Mouse (Mus musculus): ENCODE data around the gene Rhobtb1. TPM values are rescaled to one million over a fixed set of nuclear protein-coding genes. Genes with fewer than 3 reads are reported as not detected.

Rhobtb1 gene
- polyA plus RNA-seq (2017; shearing (Covaris generic)) = not detected

DNA sequence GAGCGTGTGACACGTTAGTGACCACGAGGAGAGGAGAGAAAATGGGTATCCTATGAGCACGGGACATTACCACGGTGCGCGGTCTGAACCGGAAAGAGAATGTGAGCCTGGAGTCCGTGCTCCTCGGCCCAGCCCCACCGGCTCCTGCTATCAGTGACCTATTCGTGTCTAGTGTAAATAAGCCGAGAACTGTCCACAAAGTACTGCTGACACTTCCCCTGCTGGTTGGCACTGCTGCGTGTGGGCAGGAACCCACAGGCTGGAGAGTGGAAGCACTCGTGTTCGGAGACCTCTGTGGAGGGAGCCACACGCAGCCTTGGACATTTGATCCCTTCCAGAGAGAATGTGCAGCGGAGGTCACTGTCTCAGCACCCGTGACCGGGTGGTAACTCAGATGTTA lies at the start of gene Rhobtb1:
Gene Rhobtb1, plus strand, starts transcription at position 390 of the 400 bp plus-strand sequence.

DNA sequence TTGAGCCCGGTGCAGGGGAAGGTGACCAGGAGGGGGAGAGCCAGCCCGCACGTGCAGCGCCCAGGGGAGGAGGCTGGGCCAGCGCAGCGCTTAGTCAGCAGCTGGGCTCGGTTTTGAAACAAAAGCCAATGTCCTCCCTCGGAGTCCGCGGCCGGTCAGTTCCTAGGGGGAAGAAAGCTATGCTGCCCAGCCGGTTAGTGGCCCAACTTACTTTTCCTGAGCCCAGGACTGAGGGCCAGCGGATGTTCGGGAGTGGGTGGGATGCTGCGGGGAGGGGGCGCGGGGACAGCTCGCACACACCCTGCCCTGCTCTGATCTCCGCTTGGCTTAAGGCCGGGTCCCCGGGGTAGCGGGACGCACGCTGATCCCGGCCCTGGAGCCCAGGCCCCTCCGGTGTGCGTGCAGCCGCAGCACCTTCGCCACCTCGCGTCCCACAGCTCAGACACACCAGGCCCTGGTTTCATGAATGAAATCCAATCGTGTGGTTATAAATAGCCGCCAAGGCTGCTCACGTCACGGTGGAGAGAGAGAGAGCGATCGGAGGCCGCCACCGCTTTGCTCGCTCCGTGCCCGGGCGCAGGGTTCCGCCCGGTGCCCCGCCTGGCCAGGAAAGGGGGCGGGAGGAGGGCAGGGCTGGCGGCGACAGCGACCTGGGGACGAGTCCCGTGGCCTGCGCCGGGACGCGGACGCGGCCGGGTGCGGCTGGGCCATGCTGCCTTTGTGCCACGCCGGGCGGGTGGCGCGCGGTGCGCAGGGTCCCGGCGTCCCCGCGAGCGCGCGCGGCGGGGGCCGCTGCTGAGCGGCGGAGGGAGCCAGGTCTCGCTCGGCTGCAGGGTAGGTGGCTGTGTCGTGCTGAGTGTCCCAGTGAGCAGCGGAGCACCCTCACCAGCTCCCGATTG lies 61.6 kb downstream of the Rhobtb1 start, which contains the start of gene A930033H14Rik:
Gene A930033H14Rik, minus strand, starts transcription at position 557 of the 899 bp plus-strand sequence.

Other genes starting within 250 kb of the Rhobtb1 start
- not detected for gene A930033H14Rik, start 61.7 kb downstream of the Rhobtb1 start, polyA plus RNA-seq (2017; shearing (Covaris generic))
- 0.83 TPM for gene Cdk1, start 201.5 kb downstream of the Rhobtb1 start, polyA plus RNA-seq (2017; shearing (Covaris generic))
- gene Ank3, start 247.3 kb downstream of the Rhobtb1 start, polyA plus RNA-seq (2017; shearing (Covaris generic)) = 0.58 TPM